Mouse (Mus musculus) frontal cortex, postnatal 36 days (tissue): ENCODE measurements around the gene Ucp1.
"Not testable (repeated sequence)": the region's sequence is repeated elsewhere in the genome, so short reads cannot be mapped to it uniquely, and the experiment has no call there.

Experiments
- DNase-seq, 2 experiments: peaks; one replicate each; pipeline ENCODE4 v3.0.0; 2022; ENCODE audit warnings: low spot score in 2 of 2

Ucp1 gene

GRCm38 (mm10) chr8:83290176-83290575 is at the start of gene Ucp1:
Gene Ucp1, plus strand, starts transcription at chr8:83290352.
- DNase-seq = no peak

GRCm38 (mm10) chr8:83244151-83244550 is 46.0 kb upstream of the Ucp1 start:
- DNase-seq = peak; percentile 36 to 73

- DNase-seq = no peak
Measured at GRCm38 (mm10) chr8:83250858-83251257, 39.3 kb upstream of the Ucp1 start.

- DNase-seq = no peak
Measured at GRCm38 (mm10) chr8:83251362-83252246, 38.5 kb upstream of the Ucp1 start.

- no peak for DNase-seq
Measured at GRCm38 (mm10) chr8:83252791-83253190, 37.4 kb upstream of the Ucp1 start.

GRCm38 (mm10) chr8:83257631-83258030 is 32.5 kb upstream of the Ucp1 start:
- no peak for DNase-seq

GRCm38 (mm10) chr8:83260418-83261215 is 29.5 kb upstream of the Ucp1 start:
- DNase-seq = peak; percentile 48 to 52

- DNase-seq = no peak
Measured at GRCm38 (mm10) chr8:83271172-83271571, 19.0 kb upstream of the Ucp1 start.

- no peak for DNase-seq
Measured at GRCm38 (mm10) chr8:83272464-83272863, 17.7 kb upstream of the Ucp1 start.

- no peak for DNase-seq
Measured at GRCm38 (mm10) chr8:83274470-83274869, 15.7 kb upstream of the Ucp1 start.

- DNase-seq = no peak
Measured at GRCm38 (mm10) chr8:83278431-83278830, 11.7 kb upstream of the Ucp1 start.

- no peak for DNase-seq
Measured at GRCm38 (mm10) chr8:83285391-83285790, 4.8 kb upstream of the Ucp1 start.

GRCm38 (mm10) chr8:83297375-83297774 is 7.2 kb downstream of the Ucp1 start:
- no peak for DNase-seq

GRCm38 (mm10) chr8:83300135-83300534 is 10.0 kb downstream of the Ucp1 start:
- no peak for DNase-seq

- DNase-seq = no peak
Measured at GRCm38 (mm10) chr8:83304946-83305345, 14.8 kb downstream of the Ucp1 start.

- no peak for DNase-seq
Measured at GRCm38 (mm10) chr8:83309836-83310235, 19.7 kb downstream of the Ucp1 start.

- not testable (repeated sequence) for DNase-seq
Measured at GRCm38 (mm10) chr8:83315084-83315483, 24.9 kb downstream of the Ucp1 start.

- DNase-seq = no peak
Measured at GRCm38 (mm10) chr8:83315691-83316090, 25.5 kb downstream of the Ucp1 start.

GRCm38 (mm10) chr8:83320543-83320942 is 30.4 kb downstream of the Ucp1 start:
- no peak for DNase-seq

- no peak for DNase-seq
Measured at GRCm38 (mm10) chr8:83322374-83322773, 32.2 kb downstream of the Ucp1 start.

- DNase-seq = no peak
Measured at GRCm38 (mm10) chr8:83323056-83323455, 32.9 kb downstream of the Ucp1 start.

- DNase-seq = no peak
Measured at GRCm38 (mm10) chr8:83327889-83328288, 37.7 kb downstream of the Ucp1 start.

GRCm38 (mm10) chr8:83331567-83331898 is 41.4 kb downstream of the Ucp1 start:
- DNase-seq = peak; percentile 21 to 29
